Mouse (Mus musculus) lung, postnatal 14 days (tissue): ENCODE measurements around the gene Dock11.

Experiments used
- DNase-seq: peaks from one replicate; pipeline ENCODE4 v3.0.0; 2021

Dock11 gene

GRCm38 (mm10) chrX:35888087-35888895 lies at the start of gene Dock11:
Gene Dock11, plus strand, starts transcription at chrX:35888832.
- peak; percentile 41 for DNase-seq

DNA sequence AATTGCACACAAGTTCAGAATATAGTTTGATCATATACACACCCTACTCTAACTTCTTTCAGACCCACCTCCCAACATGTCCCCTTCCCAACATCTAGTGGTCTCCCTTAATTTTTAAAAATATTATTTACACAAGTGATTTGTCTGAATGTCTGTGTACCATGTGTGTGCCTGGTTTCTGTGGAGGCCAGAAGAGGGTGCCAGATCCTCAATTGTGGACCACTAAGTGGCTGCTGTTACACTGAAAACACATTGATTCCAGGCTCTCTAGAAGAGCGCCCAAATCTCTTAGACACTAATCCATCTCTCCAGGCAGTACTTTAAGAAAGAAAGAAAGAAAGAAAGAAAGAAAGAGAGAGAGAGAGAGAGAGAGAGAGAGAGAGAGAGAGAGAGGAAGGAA lies 8.9 kb upstream of the Dock11 start:
- no peak for DNase-seq

GRCm38 (mm10) chrX:35888945-35889799 lies 540 bp downstream of the Dock11 start:
- peak; percentile 14 for DNase-seq

DNA sequence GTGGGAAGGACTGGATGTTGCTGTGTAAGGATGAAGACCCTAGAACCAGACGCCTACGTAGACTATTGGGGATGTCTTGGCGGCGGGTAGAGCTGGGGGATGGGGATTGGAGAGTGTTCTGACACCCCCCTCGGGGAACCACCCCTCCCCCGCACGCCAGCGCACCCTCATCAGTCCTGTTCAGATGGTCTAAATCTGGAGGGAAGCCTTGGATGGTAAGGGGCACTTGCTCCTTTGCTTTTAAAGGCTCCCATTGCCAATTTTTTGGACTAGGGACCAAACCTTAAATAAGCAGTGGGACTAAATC lies 1.1 kb downstream of the Dock11 start:
- DNase-seq, result no peak

- no peak for DNase-seq
Measured at GRCm38 (mm10) chrX:35891534-35892125, 3.0 kb downstream of the Dock11 start.

DNA sequence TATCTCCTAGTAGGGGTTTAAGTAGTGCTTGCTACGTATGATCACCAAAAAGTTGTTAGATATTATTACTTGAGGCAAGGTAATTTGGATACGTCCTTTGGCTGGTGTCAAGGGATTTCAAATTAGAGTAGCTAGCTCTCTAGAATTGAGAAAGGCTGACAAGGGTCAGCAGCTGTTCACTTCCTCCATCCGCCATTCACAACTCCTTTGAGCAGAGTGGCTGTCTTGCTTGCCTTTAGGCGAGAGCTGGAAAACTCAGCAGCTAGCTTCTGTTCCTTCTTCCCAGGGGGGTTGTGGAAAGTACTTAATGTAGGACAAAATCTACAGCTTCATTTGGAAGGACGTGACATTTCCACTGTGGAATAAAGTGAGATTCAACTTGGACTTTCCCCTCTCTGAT lies 3.7 kb downstream of the Dock11 start:
- no peak for DNase-seq

GRCm38 (mm10) chrX:35897648-35898500 lies 9.2 kb downstream of the Dock11 start:
- no peak for DNase-seq

GRCm38 (mm10) chrX:35898501-35898766 lies 9.8 kb downstream of the Dock11 start:
- no peak for DNase-seq

DNA sequence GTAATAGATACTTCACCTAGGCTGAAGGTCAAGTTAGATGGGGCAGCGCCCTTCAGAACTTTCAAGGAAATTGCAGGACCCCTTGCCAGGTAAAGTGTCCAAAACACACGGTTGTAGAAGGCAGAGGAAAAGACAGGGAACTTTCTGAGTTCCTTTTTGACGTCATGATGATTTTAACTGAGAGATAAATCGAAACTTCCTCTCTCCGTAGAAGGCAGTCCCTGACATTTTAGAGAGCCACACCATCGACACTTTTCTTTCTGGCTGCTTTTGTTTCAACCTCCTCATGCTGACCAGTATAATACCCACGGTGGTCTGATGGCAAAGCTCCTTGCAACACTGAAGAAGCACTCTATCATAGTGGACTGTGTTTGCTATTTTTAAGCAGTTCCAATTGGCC lies 15.7 kb downstream of the Dock11 start:
- no peak for DNase-seq

DNA sequence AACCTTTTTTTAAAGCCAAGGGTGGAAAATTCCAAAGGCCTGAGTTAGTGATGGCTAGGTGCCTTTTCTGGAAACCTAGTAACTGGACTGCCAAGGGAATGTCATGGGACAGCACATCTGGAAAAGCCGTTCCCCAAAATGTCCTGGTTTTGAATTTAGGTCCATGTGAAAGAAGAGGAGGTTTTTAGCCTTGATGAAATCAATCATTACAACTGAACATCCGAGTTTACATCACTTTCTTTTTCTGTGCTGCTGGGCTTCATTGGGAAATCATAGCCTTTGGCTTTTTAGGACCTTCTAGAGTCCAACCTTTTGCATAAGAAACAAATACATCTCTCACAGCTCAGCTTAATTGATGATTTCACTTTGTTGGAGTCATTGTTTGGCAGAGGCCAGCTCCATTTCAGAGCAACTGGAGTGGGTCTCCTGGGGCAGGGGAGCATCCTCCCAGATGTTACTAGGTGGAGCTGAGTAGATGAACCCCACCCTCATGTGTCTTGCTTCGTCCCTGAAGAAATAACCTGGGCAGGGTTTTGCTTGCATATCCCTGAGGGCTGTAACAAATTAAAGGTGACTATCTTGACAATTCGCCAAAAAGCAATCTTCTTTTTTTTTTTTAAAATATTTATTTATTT lies 18.2 kb downstream of the Dock11 start:
- DNase-seq, result no peak

DNA sequence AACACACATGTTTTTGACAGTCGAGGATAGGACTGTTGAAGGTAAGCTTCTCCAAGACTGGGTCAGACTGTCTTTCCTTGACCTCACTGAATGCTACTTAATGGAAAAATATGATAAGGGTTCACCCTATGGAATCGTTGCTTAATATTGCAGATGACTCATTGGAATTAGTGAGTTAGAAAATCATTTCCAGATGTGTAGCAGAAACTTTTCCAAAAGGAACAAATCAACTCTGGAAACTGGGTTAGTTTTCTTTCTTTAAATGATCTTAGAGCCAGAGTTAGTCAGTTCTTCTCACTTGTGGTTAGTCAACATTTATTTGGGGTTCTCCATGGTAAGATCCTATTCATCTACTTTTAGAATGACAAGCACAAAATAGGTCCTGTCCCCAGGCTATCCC lies 30.9 kb downstream of the Dock11 start:
- no peak for DNase-seq

GRCm38 (mm10) chrX:35920096-35920607 lies 31.5 kb downstream of the Dock11 start:
- DNase-seq, result no peak

GRCm38 (mm10) chrX:35921922-35922321 lies 33.3 kb downstream of the Dock11 start:
- DNase-seq, result no peak

DNA sequence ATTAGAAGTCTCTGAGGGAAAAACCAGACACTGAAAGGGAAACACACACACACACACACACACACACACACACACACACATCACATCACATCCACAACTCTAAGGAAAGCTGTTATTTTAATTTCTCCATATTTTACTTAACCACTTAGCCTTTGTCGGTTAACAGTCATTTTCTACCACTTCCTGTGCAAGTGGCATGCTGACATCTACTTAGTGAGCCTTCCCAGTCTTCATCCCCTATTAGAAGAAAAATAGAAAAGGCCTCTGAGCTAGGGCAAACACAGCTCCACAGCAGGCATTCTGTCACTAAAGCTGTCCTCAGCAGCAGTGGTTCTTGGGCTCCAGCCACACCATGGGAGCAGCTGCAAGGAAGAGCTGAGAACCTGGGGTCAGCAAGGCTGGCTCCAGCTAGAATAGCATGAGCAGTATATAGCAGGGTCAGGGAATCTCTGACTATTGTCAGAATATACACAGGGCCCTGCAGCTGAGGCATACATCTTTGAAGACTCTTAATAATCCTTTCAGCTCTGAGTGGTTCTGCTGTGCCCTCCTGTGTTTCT lies 36.2 kb downstream of the Dock11 start:
- no peak for DNase-seq

DNA sequence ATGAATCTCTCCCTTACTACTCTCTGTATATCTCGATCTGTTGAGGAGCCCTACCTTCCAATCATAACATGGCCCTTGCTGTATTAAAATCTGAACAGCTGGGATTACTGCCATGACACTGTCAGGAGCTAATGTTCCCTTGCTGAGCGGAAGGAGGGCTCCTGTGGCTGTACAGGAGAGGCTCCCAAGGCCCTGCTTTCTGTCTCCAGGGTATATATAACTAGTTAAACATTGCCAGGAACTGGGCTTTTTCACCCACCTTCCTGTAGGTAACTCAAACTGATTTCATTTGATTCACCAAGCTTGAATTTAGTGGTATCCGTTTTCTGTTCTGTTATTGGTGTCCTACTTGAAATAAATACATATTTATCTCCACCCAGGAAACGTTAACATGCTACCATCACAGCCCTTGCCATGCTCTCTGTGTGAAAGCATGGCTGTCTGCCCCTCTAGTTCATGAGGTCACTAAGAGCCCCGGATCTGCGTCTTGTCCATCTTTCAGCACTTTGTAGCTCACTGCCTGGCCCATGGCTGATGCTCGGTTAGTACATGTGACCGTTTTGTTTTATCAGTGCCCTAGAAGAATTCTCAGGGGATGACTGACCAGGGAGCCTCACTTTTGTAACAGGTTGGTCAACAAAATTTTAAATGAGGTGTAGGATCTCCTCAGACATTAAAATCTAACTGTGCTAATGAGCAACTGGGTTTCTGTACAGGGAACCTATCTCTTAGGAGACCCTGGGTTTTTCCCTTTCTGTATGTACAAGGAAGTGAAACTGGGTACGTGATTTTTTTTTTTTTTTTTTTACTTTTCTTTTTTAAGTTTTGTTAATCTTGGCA lies 41.7 kb downstream of the Dock11 start:
- no peak for DNase-seq

- no peak for DNase-seq
Measured at GRCm38 (mm10) chrX:35930934-35931406, 42.3 kb downstream of the Dock11 start.

- DNase-seq, result no peak
Measured at GRCm38 (mm10) chrX:35931945-35932344, 43.3 kb downstream of the Dock11 start.

DNA sequence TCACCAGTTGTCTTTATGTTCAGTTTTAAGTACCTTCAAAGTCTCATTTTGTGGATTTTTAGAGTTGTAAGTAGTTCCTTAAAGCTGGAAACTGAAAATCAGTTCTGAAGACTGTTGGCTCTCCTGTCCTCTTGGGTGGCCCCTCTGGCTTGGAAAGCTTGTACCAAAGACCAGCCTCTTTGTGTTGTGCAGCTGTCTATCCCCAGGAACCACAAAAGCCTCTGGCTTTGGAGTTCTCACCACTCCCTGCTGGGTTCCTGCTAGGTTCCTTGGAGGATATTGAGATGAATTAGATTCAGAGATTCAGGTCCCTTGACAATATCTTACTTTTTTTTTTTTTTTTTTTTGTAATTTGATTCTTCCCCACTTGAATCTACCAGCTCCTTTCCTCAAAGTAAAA lies 44.3 kb downstream of the Dock11 start:
- no peak for DNase-seq

DNA sequence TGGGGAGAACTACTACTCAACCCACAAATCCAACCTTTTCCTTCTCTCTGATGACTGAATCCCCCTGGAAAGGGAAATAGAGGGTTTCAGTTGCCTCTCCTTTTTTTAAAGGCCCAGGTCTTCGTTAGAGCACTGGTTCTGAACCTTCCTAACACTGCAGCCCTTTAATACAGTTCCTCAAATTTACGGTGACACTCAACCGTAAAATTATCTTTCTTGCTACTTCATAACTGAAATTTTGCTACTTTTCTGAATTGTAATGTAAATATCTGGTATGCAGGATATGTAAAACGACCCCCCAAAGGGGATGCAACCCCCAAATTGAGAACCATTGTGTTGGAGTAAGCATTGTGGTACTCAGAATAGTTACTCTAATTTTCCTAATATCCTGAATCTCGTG lies 49.5 kb downstream of the Dock11 start:
- DNase-seq, result no peak

DNA sequence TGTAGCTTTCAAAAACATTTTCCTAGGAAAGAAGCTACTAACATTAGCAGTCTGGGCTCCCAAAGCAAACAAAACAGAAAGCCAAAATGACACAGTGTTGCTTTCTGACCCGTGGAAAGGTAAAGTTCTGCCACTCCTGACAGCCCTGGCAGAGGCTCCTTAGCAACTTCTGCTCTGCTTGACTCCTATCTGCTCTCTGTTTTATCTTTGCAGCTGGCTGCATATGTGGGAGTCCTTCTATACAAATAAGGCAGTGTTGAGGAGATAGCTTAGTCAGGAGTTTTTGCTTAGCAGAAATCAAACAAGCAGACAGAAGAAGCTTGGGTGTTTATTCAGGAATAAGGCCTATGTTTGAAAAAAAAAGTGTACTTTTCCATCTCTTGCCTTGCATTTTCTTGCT lies 57.8 kb downstream of the Dock11 start:
- no peak for DNase-seq

- DNase-seq, result no peak
Measured at GRCm38 (mm10) chrX:35950135-35950534, 61.5 kb downstream of the Dock11 start.
